In the genomic region with DNA sequence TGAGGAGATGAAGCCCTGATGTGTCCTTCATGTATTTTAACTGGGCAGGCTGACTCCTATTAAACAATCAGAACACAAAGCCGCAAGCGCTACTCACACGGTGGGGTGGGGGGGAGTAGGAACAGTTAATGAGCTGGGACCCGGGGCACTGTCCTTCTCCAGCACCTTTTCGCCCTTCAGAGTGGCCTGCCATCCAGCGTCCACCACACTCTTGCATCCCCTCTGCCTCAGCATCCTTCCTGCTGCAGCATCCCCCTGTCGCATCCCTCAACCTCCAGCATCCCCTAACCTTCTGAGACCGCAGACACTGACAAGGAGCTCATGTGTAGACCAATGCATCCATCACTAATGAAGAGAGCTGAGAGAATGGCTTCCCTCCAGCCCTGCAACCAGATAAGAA, we compare ENCODE assay signal across 16 mouse cellular contexts. TPM values are rescaled to one million over a fixed set of nuclear protein-coding genes. Genes with fewer than 3 reads are reported as not detected.
DNase-seq lines count a peak whose midpoint lies in the region; ATAC-seq and TF ChIP-seq lines count a peak whose summit lies in the region.
"Had no signal": no experiment of that assay in that cellular context is flagged by ENCODE, and none has a peak within 500 bp of the region (broad histone marks: within the 10 kb centered on the region; RNA-seq: fewer than 3 reads in every experiment).

No protein-coding gene starts in this region.

- ATAC-seq in forebrain, embryonic 13.5 days = 0 out of 2 replicates have a peak, but pooled peaks have one; percentile 24
- no peak; the same call in 1 of the 2 replicates for ATAC-seq in forebrain, embryonic 11.5 days (replicated peaks; ENCODE audit: low FRiP score)
- no peak for ATAC-seq in lung, embryonic 15.5 days (ENCODE audit: borderline replicate concordance, extremely low read depth, low FRiP score, low TSS enrichment)
- ATAC-seq in hindbrain, postnatal 0 days = no peak; the same call in 1 of the 2 replicates
- ATAC-seq in neural tube, embryonic 14.5 days (ENCODE audit: low read depth) = peak; percentile 23; the same call in 1 of the 2 replicates

- no peak overlapping the region for H3K27ac ChIP-seq in forebrain, embryonic 13.5 days
- no peak overlapping the region for H3K27ac ChIP-seq in forebrain, embryonic 11.5 days (ENCODE audit: low read depth, low read length)
- no peak overlapping the region for H3K27ac ChIP-seq in lung, embryonic 15.5 days
- H3K27ac ChIP-seq in hindbrain, postnatal 0 days = no peak overlapping the region
- no peak overlapping the region for H3K27ac ChIP-seq in neural tube, embryonic 14.5 days (ENCODE audit: low read depth, low read length)
- H3K27ac ChIP-seq: gastrocnemius, adult 2 months; liver, embryonic 15.5 days had no signal

- 0 out of 2 replicates have a peak, but pooled peaks cover 7% of the 10 kb centered on the region for H3K4me1 ChIP-seq in forebrain, embryonic 13.5 days
- no peaks in the 10 kb centered on the region for H3K4me1 ChIP-seq in forebrain, embryonic 11.5 days (replicated peaks; ENCODE audit: control insufficient read depth, insufficient read depth, low read length)
- peaks cover 18% of the 10 kb centered on the region for H3K4me1 ChIP-seq in lung, embryonic 15.5 days
- H3K4me1 ChIP-seq in hindbrain, postnatal 0 days (ENCODE audit: insufficient read depth, low read length) = no peaks in the 10 kb centered on the region
- H3K4me1 ChIP-seq in neural tube, embryonic 14.5 days (ENCODE audit: control insufficient read depth, insufficient read depth, low read length) = no peaks in the 10 kb centered on the region
- H3K4me1 ChIP-seq: liver, embryonic 15.5 days had no signal

- WGBS in forebrain, embryonic 13.5 days = 47% methylated on average over 8 of the region's 8 CpGs
- whole genome bisulfite sequencing in forebrain, embryonic 11.5 days = 60% methylated on average over 8 of the region's 8 CpGs
- WGBS in lung, embryonic 15.5 days = 47% methylated on average over 8 of the region's 8 CpGs
- WGBS in hindbrain, postnatal 0 days = 48% methylated on average over 8 of the region's 8 CpGs
- WGBS in neural tube, embryonic 14.5 days = 39% methylated on average over 8 of the region's 8 CpGs

- no peak for DNase-seq in forebrain, embryonic 11.5 days (ENCODE audit: low spot score)
- DNase-seq in lung, postnatal 4 days = no peak
- DNase-seq in hindbrain, postnatal 0 days (ENCODE audit: low spot score) = no peak
- DNase-seq in left cerebral cortex, adult 11 months (ENCODE audit: low spot score) = no peak
- DNase-seq in kidney, postnatal 36 days = no peak

- TF ChIP-seq CTCF in hindbrain, postnatal 0 days (IDR thresholded peaks at IDR 0.05; ENCODE audit: low read depth) = no peak

- H3K36me3 ChIP-seq in forebrain, embryonic 13.5 days (ENCODE audit: poor library complexity, severe bottlenecking) = no peaks in the 10 kb centered on the region
- no peaks in the 10 kb centered on the region for H3K36me3 ChIP-seq in forebrain, embryonic 11.5 days (ENCODE audit: control insufficient read depth, insufficient read depth, low read length)
- no peaks in the 10 kb centered on the region for H3K36me3 ChIP-seq in lung, embryonic 15.5 days
- no peaks in the 10 kb centered on the region for H3K36me3 ChIP-seq in hindbrain, postnatal 0 days (ENCODE audit: insufficient read depth, low read length)
- no peaks in the 10 kb centered on the region for H3K36me3 ChIP-seq in neural tube, embryonic 14.5 days (ENCODE audit: control insufficient read depth, insufficient read depth, low read length)
- H3K36me3 ChIP-seq: liver, embryonic 15.5 days had no signal

- no peak overlapping the region for H3K4me3 ChIP-seq in forebrain, embryonic 13.5 days
- H3K4me3 ChIP-seq in forebrain, embryonic 11.5 days (ENCODE audit: low read depth, low read length) = no peak overlapping the region
- no peak overlapping the region for H3K4me3 ChIP-seq in lung, embryonic 15.5 days
- H3K4me3 ChIP-seq in hindbrain, postnatal 0 days (ENCODE audit: low read length) = 0 out of 2 replicates have a peak overlapping the region, but pooled peaks have one; percentile 4
- H3K4me3 ChIP-seq in neural tube, embryonic 14.5 days (ENCODE audit: low read depth, low read length) = no peak overlapping the region
- H3K4me3 ChIP-seq: gastrocnemius, adult 2 months; liver, embryonic 15.5 days had no signal

- H3K9ac ChIP-seq in forebrain, embryonic 13.5 days = 0 out of 2 replicates have a peak overlapping the region, but pooled peaks have one; percentile 21
- H3K9ac ChIP-seq in forebrain, embryonic 11.5 days (ENCODE audit: low read length) = no peak overlapping the region
- no peak overlapping the region for H3K9ac ChIP-seq in lung, embryonic 15.5 days
- H3K9ac ChIP-seq in hindbrain, postnatal 0 days (replicated peaks; ENCODE audit: low read length) = no peak overlapping the region
- no peak overlapping the region for H3K9ac ChIP-seq in neural tube, embryonic 14.5 days (replicated peaks; ENCODE audit: low read depth, low read length)
- H3K9ac ChIP-seq: liver, embryonic 15.5 days had no signal

- H3K9me3 ChIP-seq in forebrain, embryonic 13.5 days (replicated peaks) = no peaks in the 10 kb centered on the region
- no peaks in the 10 kb centered on the region for H3K9me3 ChIP-seq in forebrain, embryonic 11.5 days (ENCODE audit: control insufficient read depth, low read length)
- H3K9me3 ChIP-seq in lung, embryonic 15.5 days = no peaks in the 10 kb centered on the region
- H3K9me3 ChIP-seq in hindbrain, postnatal 0 days (ENCODE audit: low read length) = no peaks in the 10 kb centered on the region
- no peaks in the 10 kb centered on the region for H3K9me3 ChIP-seq in neural tube, embryonic 14.5 days (ENCODE audit: control insufficient read depth, low read length)
- H3K9me3 ChIP-seq: liver, embryonic 15.5 days had no signal

- no peaks in the 10 kb centered on the region for H3K27me3 ChIP-seq in forebrain, embryonic 13.5 days
- no peaks in the 10 kb centered on the region for H3K27me3 ChIP-seq in forebrain, embryonic 11.5 days (ENCODE audit: control insufficient read depth, insufficient read depth, low read length)
- H3K27me3 ChIP-seq in lung, embryonic 15.5 days = peaks cover 13% of the 10 kb centered on the region; the same call in 1 of the 2 replicates
- H3K27me3 ChIP-seq in hindbrain, postnatal 0 days (ENCODE audit: insufficient read depth, low read length) = no peaks in the 10 kb centered on the region
- H3K27me3 ChIP-seq in neural tube, embryonic 14.5 days (ENCODE audit: control insufficient read depth, insufficient read depth, low read length) = no peaks in the 10 kb centered on the region
- H3K27me3 ChIP-seq: liver, embryonic 15.5 days had no signal

- peak overlapping the region; percentile 28; the same call in 1 of the 2 replicates for H3K4me2 ChIP-seq in forebrain, embryonic 13.5 days
- H3K4me2 ChIP-seq in forebrain, embryonic 11.5 days (ENCODE audit: low read depth, low read length, severe bottlenecking) = no peak overlapping the region
- H3K4me2 ChIP-seq in lung, embryonic 15.5 days = peak overlapping the region; percentile 32; the same call in 1 of the 2 replicates
- H3K4me2 ChIP-seq in hindbrain, postnatal 0 days (ENCODE audit: low read depth, low read length) = peak overlapping the region; percentile 43
- H3K4me2 ChIP-seq in neural tube, embryonic 14.5 days (ENCODE audit: low read depth, low read length) = no peak overlapping the region
- H3K4me2 ChIP-seq: liver, embryonic 15.5 days had no signal

RNA-seq across cellular contexts. Expression of a gene that starts 54.2 kb away (rescaled TPM):
- polyA plus RNA-seq in forebrain, embryonic 13.5 days (2015; fragmentation: Nextera tagmentation; extraction: Ambion mirVana) = not detected in 2 replicates
- polyA plus RNA-seq in forebrain, embryonic 11.5 days (2014; fragmentation: Nextera tagmentation; extraction: Ambion mirVana) = not detected in 2 replicates
- polyA plus RNA-seq in lung, embryonic 15.5 days (2015; fragmentation: Nextera tagmentation; extraction: Ambion mirVana) = not detected in 2 replicates
- total RNA-seq in hindbrain, postnatal 0 days (2014; rRNA removed) = not detected in 2 replicates
- not detected in 2 replicates for polyA plus RNA-seq in hindbrain, postnatal 0 days (2015; fragmentation: Nextera tagmentation; extraction: Ambion mirVana)
- not detected in 2 replicates for polyA plus RNA-seq in neural tube, embryonic 14.5 days (2014; fragmentation: Nextera tagmentation; extraction: Ambion mirVana)
- total RNA-seq: adrenal gland, postnatal 14 days; gastrocnemius, adult 2 months; layer of hippocampus, postnatal 36 days; monocyte, adult 5-6 weeks had no signal
- polyA plus RNA-seq: cerebellum, adult 2 months; intestine, postnatal 0 days; liver, embryonic 15.5 days had no signal

RNA-seq across cellular contexts. Expression of a gene that starts 55.5 kb away (rescaled TPM):
- not detected in 2 replicates for polyA plus RNA-seq in forebrain, embryonic 13.5 days (2015; fragmentation: Nextera tagmentation; extraction: Ambion mirVana)
- polyA plus RNA-seq in forebrain, embryonic 11.5 days (2014; fragmentation: Nextera tagmentation; extraction: Ambion mirVana) = 0.19 TPM in 1 of 2 replicates, not detected in the other
- polyA plus RNA-seq in lung, embryonic 15.5 days (2015; fragmentation: Nextera tagmentation; extraction: Ambion mirVana) = not detected in 2 replicates
- total RNA-seq in hindbrain, postnatal 0 days (2014; rRNA removed) = 0.16 and 0.54 TPM in 2 replicates
- not detected in 2 replicates for polyA plus RNA-seq in hindbrain, postnatal 0 days (2015; fragmentation: Nextera tagmentation; extraction: Ambion mirVana)
- polyA plus RNA-seq in neural tube, embryonic 14.5 days (2014; fragmentation: Nextera tagmentation; extraction: Ambion mirVana) = not detected in 2 replicates
- total RNA-seq: adrenal gland, postnatal 14 days; gastrocnemius, adult 2 months had no signal
- polyA plus RNA-seq: C2C12; intestine, postnatal 0 days; liver, embryonic 15.5 days had no signal

RNA-seq across cellular contexts. Expression of a gene that starts 57.5 kb away (rescaled TPM):
- not detected in 2 replicates for polyA plus RNA-seq in forebrain, embryonic 13.5 days (2015; fragmentation: Nextera tagmentation; extraction: Ambion mirVana)
- polyA plus RNA-seq in forebrain, embryonic 11.5 days (2014; fragmentation: Nextera tagmentation; extraction: Ambion mirVana) = 0.12 TPM in 1 of 2 replicates, not detected in the other
- polyA plus RNA-seq in lung, embryonic 15.5 days (2015; fragmentation: Nextera tagmentation; extraction: Ambion mirVana) = not detected in 2 replicates
- total RNA-seq in hindbrain, postnatal 0 days (2014; rRNA removed) = not detected in 2 replicates
- polyA plus RNA-seq in hindbrain, postnatal 0 days (2015; fragmentation: Nextera tagmentation; extraction: Ambion mirVana) = not detected in 2 replicates
- not detected in 2 replicates for polyA plus RNA-seq in neural tube, embryonic 14.5 days (2014; fragmentation: Nextera tagmentation; extraction: Ambion mirVana)
- total RNA-seq: adrenal gland, postnatal 14 days; gastrocnemius, adult 2 months; layer of hippocampus, postnatal 36 days; monocyte, adult 5-6 weeks had no signal
- polyA plus RNA-seq: cerebellum, adult 2 months; intestine, postnatal 0 days; liver, embryonic 15.5 days had no signal

Comparison
In these comparisons a context has a peak if more than half of its experiments do, and no peak if none do; other contexts are left out.
1. ATAC-seq: peak in forebrain, embryonic 13.5 days (single experiment) and neural tube, embryonic 14.5 days (single experiment); none in forebrain, embryonic 11.5 days (single experiment), lung, embryonic 15.5 days (single experiment) and hindbrain, postnatal 0 days (single experiment).
2. H3K4me2 ChIP-seq: peak in forebrain, embryonic 13.5 days (single experiment), lung, embryonic 15.5 days (single experiment) and hindbrain, postnatal 0 days (single experiment); none in forebrain, embryonic 11.5 days (single experiment) and neural tube, embryonic 14.5 days (single experiment).